Mouse (Mus musculus) monocyte, adult 59 days (primary cell): ENCODE measurements around the gene Them5. TPM values are rescaled to one million over a fixed set of nuclear protein-coding genes. Genes with fewer than 3 reads are reported as not detected.

ENCODE experiments used
- total RNA-seq, 2 experiments: library from RNA; stranded (reverse); gene quantifications; one replicate each; pipeline ENCODE4 v1.2.4; 2023

Gene Them5
- total RNA-seq: not detected

GRCm38 (mm10) chr3:94341959-94342422, at the start of gene Them5:
Gene Them5, plus strand, starts transcription at chr3:94342099.

GRCm38 (mm10) chr3:94309633-94310363, 32.1 kb upstream of the Them5 start, which contains the start of gene Them4:
Gene Them4, plus strand, starts transcription at chr3:94310089.

GRCm38 (mm10) chr3:94362138-94362537, 20.2 kb downstream of the Them5 start, which contains the start of gene C2cd4d:
Gene C2cd4d, plus strand, starts transcription at chr3:94362438.

GRCm38 (mm10) chr3:94372641-94373040, 30.7 kb downstream of the Them5 start, which contains the start of gene Rorc:
Gene Rorc, plus strand, starts transcription at chr3:94372794.

Other genes starting within 250 kb of the Them5 start
- not detected for gene Gm10696, start 163.9 kb upstream of the Them5 start, total RNA-seq
- gene Gm5286, start 145.4 kb upstream of the Them5 start, total RNA-seq: not detected
- gene Gm4778, start 78.1 kb upstream of the Them5 start, total RNA-seq: not detected
- 1 to 10 TPM; 1.1 to 3.7 TPM for gene Them4, start 32.0 kb upstream of the Them5 start, total RNA-seq
- gene C2cd4d, start 20.3 kb downstream of the Them5 start, total RNA-seq: not detected
- gene Rorc, start 30.7 kb downstream of the Them5 start, total RNA-seq: 1 to 10 TPM; 1.0 to 1.1 TPM
- gene Lingo4, start 56.4 kb downstream of the Them5 start, total RNA-seq: under 1 TPM; 0.15 to 0.18 TPM
- gene Tdrkh, start 71.2 kb downstream of the Them5 start, total RNA-seq: 1 to 10 TPM; 4.6 to 7.5 TPM
- gene Mrpl9, start 101.2 kb downstream of the Them5 start, total RNA-seq: 10 to 100 TPM; 25.2 to 25.9 TPM
- not detected for gene Oaz3, start 101.8 kb downstream of the Them5 start, total RNA-seq
- under 1 TPM in 1 of 2 experiments, not detected in 1; 0.49 TPM for gene Celf3, start 136.2 kb downstream of the Them5 start, total RNA-seq
- not detected for gene Riiad1, start 138.2 kb downstream of the Them5 start, total RNA-seq
- gene Snx27, start 240.6 kb downstream of the Them5 start, total RNA-seq: 10 to 100 TPM; 37.8 to 40.6 TPM